Mouse (Mus musculus): ENCODE measurements around the gene Bckdha.

DNA sequence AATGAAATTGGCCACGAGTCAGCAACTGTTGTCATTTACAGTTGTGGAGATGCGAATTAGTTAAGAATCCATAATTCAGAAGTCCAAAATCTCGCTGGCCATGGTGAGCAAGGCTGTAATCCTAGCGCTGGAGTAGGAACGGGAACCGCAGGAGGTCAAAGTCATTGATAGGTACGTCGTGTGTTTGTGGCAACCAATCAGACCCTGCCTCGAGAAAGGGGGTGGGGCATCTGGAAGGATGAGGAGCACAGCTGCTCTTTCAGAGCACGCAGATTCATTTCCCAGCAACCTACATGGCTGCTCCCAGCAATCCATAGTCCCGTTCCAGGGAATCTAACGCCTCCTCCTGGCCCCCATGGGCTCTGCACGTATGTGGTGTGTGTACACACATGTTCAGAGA lies 41.1 kb upstream of the Bckdha start:
- TF ChIP-seq CTCF (IDR thresholded peaks at IDR 0.05; ENCODE audit: insufficient read depth, low read length) = no peak
- TF ChIP-seq POLR2A (IDR thresholded peaks at IDR 0.05; ENCODE audit: borderline replicate concordance, extremely low read depth, low read depth, low read length) = no peak
